22 mouse cellular contexts compared by ENCODE assay signal in the genomic region with DNA sequence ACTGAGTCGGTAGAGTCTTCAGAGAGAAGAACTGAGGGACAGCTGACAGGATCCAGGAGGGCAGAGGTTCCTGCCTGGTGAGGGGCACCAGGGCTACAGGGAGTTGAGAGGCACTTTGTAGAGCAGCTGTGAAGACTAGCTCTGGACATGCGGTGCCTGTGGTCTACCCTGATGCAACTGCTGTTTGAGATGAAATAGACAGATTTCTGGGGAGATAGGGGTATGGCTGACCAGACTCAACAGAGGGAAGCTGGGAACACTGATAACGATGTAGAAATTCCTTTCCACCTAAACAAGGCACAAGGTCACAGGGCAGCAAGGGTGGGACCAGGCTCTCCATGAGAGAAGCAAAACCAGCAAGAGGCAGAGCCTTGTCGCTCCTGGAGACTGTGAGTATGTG. TPM values are rescaled to one million over a fixed set of nuclear protein-coding genes. Genes with fewer than 3 reads are reported as not detected.
"Had no signal": no experiment of that assay in that cellular context is flagged by ENCODE, and none has a peak within 500 bp of the region (broad histone marks: within the 10 kb centered on the region; RNA-seq: fewer than 3 reads in every experiment).

No protein-coding gene starts in this region.

- H3K9me3 ChIP-seq: limb, embryonic 13.5 days; midbrain, embryonic 15.5 days; neural tube, embryonic 12.5 days had no signal

- H3K4me2 ChIP-seq: limb, embryonic 13.5 days; lung, embryonic 14.5 days; midbrain, embryonic 11.5 days; midbrain, embryonic 15.5 days; neural tube, embryonic 12.5 days had no signal

- H3K4me3 ChIP-seq: limb, embryonic 13.5 days; midbrain, embryonic 15.5 days; neural tube, embryonic 12.5 days had no signal

- H3K9ac ChIP-seq: limb, embryonic 13.5 days; lung, embryonic 14.5 days; midbrain, embryonic 15.5 days; neural tube, embryonic 12.5 days had no signal

- H3K27me3 ChIP-seq: limb, embryonic 13.5 days; midbrain, embryonic 15.5 days; neural tube, embryonic 12.5 days had no signal

- H3K27ac ChIP-seq: kidney, postnatal 0 days; limb, embryonic 13.5 days; macrophage; midbrain, embryonic 15.5 days; neural tube, embryonic 12.5 days had no signal

- H3K36me3 ChIP-seq: limb, embryonic 13.5 days; midbrain, embryonic 15.5 days; neural tube, embryonic 12.5 days had no signal

- H3K4me1 ChIP-seq: limb, embryonic 13.5 days; midbrain, embryonic 15.5 days; neural tube, embryonic 12.5 days had no signal

- ATAC-seq: intestine, postnatal 0 days; midbrain, embryonic 15.5 days had no signal

- DNase-seq: kidney, adult 8-10 months; kidney, postnatal 36 days; left cerebral cortex, postnatal 4 days; lung, embryonic 14.5 days; lung, postnatal 10 days; right cerebral cortex, postnatal 4 days; thymus, adult 18-20 months; thymus, postnatal 14 days had no signal

RNA-seq across cellular contexts. Expression of a gene that starts 45.8 kb away (rescaled TPM):
- total RNA-seq: layer of hippocampus, adult 18-20 months; layer of hippocampus, postnatal 10 days; left cerebral cortex, postnatal 4 days; liver, adult 2 months; monocyte, adult 5-6 weeks; neutrophil, adult 5-6 weeks had no signal
- polyA plus RNA-seq: intestine, postnatal 0 days; kidney, postnatal 0 days; limb, embryonic 13.5 days; liver, adult 2 months; liver, embryonic 16.5 days; lung, embryonic 14.5 days; macrophage; midbrain, embryonic 11.5 days; midbrain, embryonic 15.5 days; neural tube, embryonic 12.5 days; spleen, adult 2 months had no signal
